Mouse (Mus musculus): ENCODE results near the gene Atp1a4. TPM values are rescaled to one million over a fixed set of nuclear protein-coding genes. Genes with fewer than 3 reads are reported as not detected.

Atp1a4 gene
- total and polyA plus RNA-seq, 2 experiments from 2014 or later: not detected

DNA sequence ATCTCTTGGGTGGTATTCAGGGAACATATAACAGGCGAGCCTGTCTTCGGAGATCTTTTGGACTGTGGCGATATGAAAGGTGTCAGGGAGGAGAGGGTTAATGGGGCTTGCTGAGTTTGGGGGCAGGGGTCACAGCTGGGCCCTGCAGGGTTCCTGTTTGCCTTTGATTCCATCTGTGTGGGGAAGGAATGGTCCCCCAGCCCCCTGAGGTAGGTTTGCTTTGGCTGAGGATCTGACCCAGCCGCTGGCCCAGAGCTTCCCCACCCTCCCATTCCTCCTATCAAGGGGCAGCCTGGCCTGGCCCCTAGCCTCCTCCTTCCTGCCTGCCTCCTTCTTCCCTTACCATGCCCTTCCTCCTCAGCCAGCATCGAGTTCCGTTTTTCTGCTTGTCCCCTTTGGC lies 44.6 kb upstream of the Atp1a4 start:
- H3K4me1 ChIP-seq (ENCODE audit: insufficient read depth): peaks cover 6% of the 10 kb centered on the region; the same call in 1 of the 2 replicates
- no peak for TF ChIP-seq CTCF (IDR thresholded peaks at IDR 0.05; ENCODE audit: low read depth)
- no peak for ATAC-seq
- H3K27me3 ChIP-seq (ENCODE audit: insufficient read depth, low read length): no peaks in the 10 kb centered on the region
- 26% methylated on average over 6 of the region's 6 CpGs for WGBS
- no peak overlapping the region for H3K4me3 ChIP-seq (ENCODE audit: low read depth, low read length)
- H3K9me3 ChIP-seq (ENCODE audit: low read length): no peaks in the 10 kb centered on the region
- no peak overlapping the region for H3K27ac ChIP-seq (ENCODE audit: low read depth, low read length)
- no peaks in the 10 kb centered on the region for H3K36me3 ChIP-seq (ENCODE audit: insufficient read depth)
- no peak overlapping the region for H3K9ac ChIP-seq
- no peak for DNase-seq
- no peak overlapping the region for H3K4me2 ChIP-seq (ENCODE audit: low read depth)

DNA sequence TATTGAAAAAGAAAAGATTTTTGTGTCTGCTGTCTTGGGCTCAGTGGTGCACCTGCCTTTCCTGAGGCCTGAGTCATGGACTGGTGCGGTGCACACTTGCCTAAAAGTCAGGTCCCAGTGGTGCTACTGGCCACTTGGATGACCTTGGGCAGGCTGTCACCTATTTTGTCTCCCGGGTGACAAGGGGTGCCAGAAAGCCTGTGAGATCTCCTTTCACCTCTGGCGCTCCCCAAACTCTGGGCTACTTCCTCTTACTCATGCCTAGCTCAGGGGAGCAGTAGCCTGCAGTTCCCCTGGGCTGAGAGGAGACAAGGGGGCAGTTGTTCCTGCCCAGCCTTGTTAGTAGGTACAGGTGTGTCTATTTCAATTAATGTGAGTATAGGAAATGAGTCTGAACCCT lies 44.1 kb upstream of the Atp1a4 start:
- no peak overlapping the region; the same call in 1 of the 2 replicates for H3K27ac ChIP-seq (ENCODE audit: low read depth, low read length)
- no peak for TF ChIP-seq CTCF (IDR thresholded peaks at IDR 0.05; ENCODE audit: low read depth)
- H3K36me3 ChIP-seq (ENCODE audit: insufficient read depth): no peaks in the 10 kb centered on the region
- DNase-seq: no peak
- 66% methylated on average over 3 of the region's 3 CpGs for WGBS
- H3K4me1 ChIP-seq (ENCODE audit: insufficient read depth): peaks cover 6% of the 10 kb centered on the region; the same call in 1 of the 2 replicates
- no peak overlapping the region for H3K4me2 ChIP-seq (ENCODE audit: low read depth)
- no peaks in the 10 kb centered on the region for H3K27me3 ChIP-seq (ENCODE audit: insufficient read depth, low read length)
- no peak overlapping the region for H3K4me3 ChIP-seq (ENCODE audit: low read depth, low read length)
- no peaks in the 10 kb centered on the region for H3K9me3 ChIP-seq (ENCODE audit: low read length)
- H3K9ac ChIP-seq: no peak overlapping the region
- no peak for ATAC-seq

DNA sequence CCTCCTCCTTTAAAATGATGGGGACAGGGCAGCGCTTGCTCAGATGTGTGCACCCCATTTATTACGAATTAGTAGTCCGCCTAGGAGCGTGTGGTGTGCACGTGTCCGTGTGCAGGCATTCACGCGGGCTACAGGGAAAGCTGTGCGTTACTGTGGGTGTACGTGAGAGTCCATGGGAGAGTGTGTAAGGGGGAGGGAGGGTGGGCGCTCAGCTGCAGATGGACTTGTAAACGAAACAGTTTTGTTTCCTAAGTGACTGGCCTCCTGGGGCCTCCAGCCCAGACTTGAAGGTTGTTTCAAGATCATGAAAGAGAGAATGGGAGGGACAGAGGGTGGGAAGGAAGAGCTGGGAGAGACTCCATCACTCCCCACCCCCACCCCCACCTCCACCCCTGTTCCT lies 43.0 kb upstream of the Atp1a4 start:
- Histone ChIP-seq H3K4me3 (ENCODE audit: low read depth, low read length) (no peak overlapping the region), H3K4me1 (ENCODE audit: insufficient read depth) (peaks cover 6% of the 10 kb centered on the region; the same call in 1 of the 2 replicates), H3K9ac (no peak overlapping the region), H3K36me3 (ENCODE audit: insufficient read depth) (no peaks in the 10 kb centered on the region), H3K27me3 (ENCODE audit: insufficient read depth, low read length) (no peaks in the 10 kb centered on the region), H3K9me3 (ENCODE audit: low read length) (no peaks in the 10 kb centered on the region), H3K27ac (ENCODE audit: low read depth, low read length) (0 out of 2 replicates have a peak overlapping the region, but pooled peaks have one; percentile 57), H3K4me2 (ENCODE audit: low read depth) (no peak overlapping the region)
- peak; percentile 21; the same call in 1 of the 2 replicates for ATAC-seq
- no peak for DNase-seq
- 47% methylated on average over 12 of the region's 12 CpGs for WGBS
- no peak for TF ChIP-seq CTCF (IDR thresholded peaks at IDR 0.05; ENCODE audit: low read depth)

DNA sequence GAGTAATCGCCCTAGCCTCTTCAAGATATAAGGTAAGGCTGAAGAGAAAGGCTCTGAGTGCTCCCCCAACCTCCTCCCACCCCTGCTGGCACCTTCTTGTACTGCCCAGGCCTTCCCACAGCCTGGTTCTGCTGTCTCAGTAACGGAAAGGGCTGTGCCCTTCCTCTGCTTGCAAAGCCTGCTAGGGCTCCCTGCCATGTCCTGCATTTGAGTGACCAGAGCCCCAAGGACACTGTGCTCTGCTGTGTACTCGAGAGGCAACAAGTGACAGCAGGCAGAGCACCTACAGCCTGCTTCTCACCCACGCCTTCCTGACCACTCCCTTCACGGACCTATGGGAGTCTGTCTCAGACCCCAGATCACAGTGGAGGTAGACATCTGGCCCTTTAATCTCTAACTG lies 42.0 kb upstream of the Atp1a4 start:
- Histone ChIP-seq H3K9me3 (ENCODE audit: low read length) (no peaks in the 10 kb centered on the region), H3K4me3 (ENCODE audit: low read depth, low read length) (no peak overlapping the region), H3K36me3 (ENCODE audit: insufficient read depth) (no peaks in the 10 kb centered on the region), H3K4me2 (ENCODE audit: low read depth) (no peak overlapping the region), H3K27ac (ENCODE audit: low read depth, low read length) (0 out of 2 replicates have a peak overlapping the region, but pooled peaks have one; percentile 57), H3K27me3 (ENCODE audit: insufficient read depth, low read length) (no peaks in the 10 kb centered on the region), H3K9ac (no peak overlapping the region), H3K4me1 (ENCODE audit: insufficient read depth) (peaks cover 6% of the 10 kb centered on the region; the same call in 1 of the 2 replicates)
- TF ChIP-seq CTCF (IDR thresholded peaks at IDR 0.05; ENCODE audit: low read depth): no peak
- DNase-seq: no peak
- no peak for ATAC-seq
- 63% methylated on average over 5 of the region's 5 CpGs for WGBS

DNA sequence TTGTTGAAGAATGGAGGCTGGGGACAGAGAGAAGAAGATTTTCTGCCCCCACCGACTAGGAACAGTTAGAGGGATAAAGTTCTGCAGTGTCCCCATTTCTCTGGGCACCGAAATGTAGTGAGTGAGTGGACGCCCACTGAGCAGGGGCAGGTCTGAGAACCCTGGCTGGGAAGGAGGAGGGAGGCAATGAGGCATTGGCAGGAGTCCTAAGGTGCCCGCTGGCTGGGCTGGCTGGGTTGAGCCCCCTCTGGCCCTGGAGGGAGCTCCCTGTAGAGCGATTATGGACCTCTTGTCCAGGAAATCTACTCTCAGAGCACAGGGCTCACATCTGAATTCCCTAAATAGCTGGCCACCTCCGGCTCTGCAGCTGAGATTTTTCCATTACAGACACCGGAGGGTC lies 41.3 kb upstream of the Atp1a4 start:
- H3K36me3 ChIP-seq (ENCODE audit: insufficient read depth): no peaks in the 10 kb centered on the region
- H3K27ac ChIP-seq (ENCODE audit: low read depth, low read length): peak overlapping the region; percentile 57
- ATAC-seq: no peak
- H3K9me3 ChIP-seq (ENCODE audit: low read length): no peaks in the 10 kb centered on the region
- H3K27me3 ChIP-seq (ENCODE audit: insufficient read depth, low read length): no peaks in the 10 kb centered on the region
- H3K9ac ChIP-seq: no peak overlapping the region
- DNase-seq: no peak
- peaks cover 6% of the 10 kb centered on the region; the same call in 1 of the 2 replicates for H3K4me1 ChIP-seq (ENCODE audit: insufficient read depth)
- no peak overlapping the region for H3K4me2 ChIP-seq (ENCODE audit: low read depth)
- WGBS: 55% methylated on average over 7 of the region's 7 CpGs
- TF ChIP-seq CTCF (IDR thresholded peaks at IDR 0.05; ENCODE audit: low read depth): no peak
- no peak overlapping the region for H3K4me3 ChIP-seq (ENCODE audit: low read depth, low read length)

DNA sequence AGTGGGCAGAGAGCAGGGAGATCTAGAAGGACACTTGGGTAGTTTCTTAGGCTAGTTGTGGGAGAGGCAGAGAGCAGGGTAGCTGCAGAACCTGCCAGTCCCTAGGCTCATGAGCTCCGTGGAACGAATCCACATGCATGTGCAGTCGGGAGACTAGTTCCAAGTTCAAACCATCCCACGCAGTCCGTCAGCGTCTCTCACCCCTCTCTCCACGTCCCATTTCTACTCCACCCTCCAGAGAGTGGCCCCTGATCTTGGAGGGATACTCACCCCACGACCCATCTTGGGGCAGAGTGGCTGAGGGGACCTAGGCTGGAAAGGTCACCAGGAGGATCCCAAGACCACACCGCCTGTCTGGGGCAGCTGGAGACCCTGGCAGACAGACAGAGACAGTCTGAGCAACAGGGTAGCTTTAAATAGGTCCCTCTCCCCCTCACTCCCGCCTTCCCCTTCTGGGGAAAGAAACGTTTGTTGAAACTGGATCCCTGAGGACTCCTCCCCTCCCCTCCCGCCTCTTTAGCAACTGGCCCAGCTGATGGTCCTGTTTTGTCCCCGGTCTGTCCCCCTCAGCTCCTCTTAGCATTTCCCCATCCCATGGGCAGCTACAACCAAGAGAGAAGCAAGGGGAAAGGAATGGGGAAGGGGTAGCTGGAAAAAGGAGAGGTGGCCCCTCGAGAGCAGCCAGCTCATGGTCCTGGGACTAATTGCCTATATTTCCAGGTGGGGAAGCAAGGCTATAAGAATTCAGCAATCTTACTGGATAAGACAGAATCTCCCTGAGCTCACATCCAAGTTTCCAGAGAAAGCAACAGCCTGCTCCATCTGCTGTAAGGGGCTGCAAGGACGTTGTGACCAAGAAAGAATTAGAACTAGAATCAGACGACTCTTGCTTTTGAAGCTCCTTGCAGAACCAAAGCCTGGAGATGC lies 39.7 kb upstream of the Atp1a4 start, which contains the start of gene Atp1a2:
Gene Atp1a2, minus strand, starts transcription at position 454 of the 927 bp plus-strand sequence.
- H3K9ac ChIP-seq: peak within 1 kb of the TSS; percentile 44
- no peaks in the 10 kb centered on the region for H3K9me3 ChIP-seq (ENCODE audit: low read length)
- no peak for TF ChIP-seq CTCF (IDR thresholded peaks at IDR 0.05; ENCODE audit: low read depth)
- 8% methylated on average over 16 of the region's 16 CpGs for WGBS
- ATAC-seq (peak; percentile 60), DNase-seq (no peak)
- H3K4me2 ChIP-seq (ENCODE audit: low read depth): peak within 1 kb of the TSS; percentile 37
- H3K27me3 ChIP-seq (ENCODE audit: insufficient read depth, low read length): no peaks in the 10 kb centered on the region
- no peaks in the 10 kb centered on the region for H3K36me3 ChIP-seq (ENCODE audit: insufficient read depth)
- peak within 1 kb of the TSS; percentile 16 for H3K4me3 ChIP-seq (ENCODE audit: low read depth, low read length)
- H3K4me1 ChIP-seq (ENCODE audit: insufficient read depth): peaks cover 6% of the 10 kb centered on the region; the same call in 1 of the 2 replicates
- H3K27ac ChIP-seq (ENCODE audit: low read depth, low read length): peak within 1 kb of the TSS; percentile 78
